Mouse (Mus musculus): ENCODE results near the gene Ralgps1.

DNA sequence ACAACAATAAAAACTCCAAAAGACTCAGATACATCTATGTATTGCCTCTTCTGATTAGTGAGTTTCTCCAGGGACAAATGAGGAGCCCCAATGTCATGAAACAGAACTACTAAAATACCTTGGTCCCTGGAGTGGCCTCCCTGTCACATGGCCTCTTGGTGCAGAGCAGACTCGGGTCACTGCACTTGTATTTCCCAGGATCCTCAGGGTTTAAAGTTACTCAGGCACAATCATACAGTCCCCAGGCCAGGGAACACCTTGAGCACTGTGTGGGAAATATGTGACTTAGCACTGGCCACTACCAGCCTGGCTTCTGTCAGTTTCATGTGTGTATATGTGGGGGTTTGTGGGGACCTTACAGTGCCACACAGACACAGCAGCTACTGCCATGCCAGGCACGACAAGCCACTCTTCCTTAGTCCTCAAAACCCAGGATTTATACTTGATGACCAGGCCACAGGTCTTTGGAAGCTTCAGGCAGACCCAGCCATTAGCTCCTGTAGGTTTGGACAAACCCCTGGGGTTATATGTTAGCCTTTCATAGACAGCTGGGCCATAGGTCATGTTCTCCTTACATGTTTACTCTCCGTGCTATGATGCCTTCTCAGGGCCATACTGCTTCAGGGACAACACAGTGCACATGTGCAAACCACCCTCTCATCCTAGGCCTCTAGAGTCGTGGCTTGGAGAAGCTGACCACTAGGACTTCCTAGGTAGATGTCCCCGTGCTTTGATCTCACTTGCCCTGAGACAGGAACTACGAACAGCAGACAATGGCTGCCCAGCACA is 138.3 kb downstream of the Ralgps1 start:
- TF ChIP-seq CTCF (IDR thresholded peaks at IDR 0.05; ENCODE audit: borderline replicate concordance, extremely low read depth, insufficient read depth, insufficient read length) (no peak), POLR2A (IDR thresholded peaks at IDR 0.05; ENCODE audit: borderline replicate concordance, extremely low read depth, insufficient read depth, insufficient read length, poor library complexity, severe bottlenecking) (no peak)
